Mouse (Mus musculus): ENCODE data around the gene Rps5.
"Not testable (repeated sequence)": the region's sequence is repeated elsewhere in the genome, so short reads cannot be mapped to it uniquely, and the experiment has no call there.

Rps5 gene

DNA sequence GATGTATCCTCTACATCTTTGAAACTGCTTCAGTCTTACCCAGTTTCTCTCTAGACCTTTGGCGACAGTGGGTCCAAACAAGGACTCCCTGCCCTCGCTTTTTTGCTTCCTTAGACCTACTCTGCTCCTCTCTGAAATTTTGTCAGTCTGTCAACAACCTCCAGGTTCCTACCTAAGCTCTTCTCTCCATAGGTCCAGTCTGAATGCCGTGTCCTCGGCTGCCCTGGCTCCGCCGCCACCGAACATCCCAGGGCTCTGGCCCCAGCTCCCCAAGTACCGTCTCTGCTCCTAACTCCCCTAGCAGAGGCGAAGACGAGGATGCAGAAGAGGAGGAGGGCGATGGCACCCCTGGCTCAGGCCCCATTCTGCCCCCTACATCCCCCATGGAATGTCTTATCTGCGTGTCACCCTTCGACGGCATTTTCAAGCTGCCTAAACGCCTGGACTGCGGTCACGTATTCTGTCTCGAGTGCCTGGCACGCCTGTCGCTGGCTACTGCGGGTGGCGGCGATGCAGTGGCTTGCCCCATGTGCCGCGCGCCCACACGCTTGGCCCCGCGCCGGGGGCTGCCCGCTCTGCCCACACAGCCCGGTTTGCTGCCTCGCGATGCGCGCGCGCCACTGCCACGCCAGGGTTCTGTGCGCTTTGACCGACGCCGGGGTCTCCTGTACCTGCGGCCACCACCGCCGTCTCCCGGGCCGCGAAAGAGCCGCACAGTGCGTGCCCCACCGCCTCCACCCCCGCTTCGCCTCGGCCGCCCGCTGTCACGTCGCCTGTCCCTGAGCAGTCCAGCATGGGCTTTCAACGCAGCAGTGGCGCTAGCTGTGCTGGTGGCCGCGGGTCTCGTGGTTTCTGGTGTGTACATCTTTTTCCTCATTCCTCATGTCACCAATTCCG lies 5.9 kb downstream of the Rps5 start:
- DNase-seq (ENCODE audit: low spot score): peak; percentile 64

- no peak for DNase-seq (ENCODE audit: low spot score)
These were observed 11.6 kb downstream of the Rps5 start for GRCm38 (mm10) chr7:12933615-12934140.

DNA sequence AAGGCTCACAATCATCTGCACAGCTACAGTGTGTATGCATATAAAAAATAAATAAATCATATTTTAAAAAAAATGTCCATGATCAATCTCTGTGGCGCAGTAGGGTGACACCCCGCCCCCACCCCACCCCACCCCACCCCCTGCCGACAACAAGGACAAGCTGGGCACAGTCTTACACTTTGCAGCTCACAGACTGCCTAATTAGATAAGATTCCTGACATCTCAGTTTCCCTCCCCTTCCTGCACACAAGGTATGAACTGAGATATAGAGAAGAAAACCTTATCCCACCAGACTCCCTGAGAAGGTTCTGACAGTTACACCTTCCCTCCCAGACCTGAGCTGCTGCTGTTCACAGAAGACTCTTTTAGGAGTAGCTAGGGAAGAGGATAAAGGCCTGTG lies 12.7 kb downstream of the Rps5 start:
- DNase-seq (ENCODE audit: low spot score): no peak

DNA sequence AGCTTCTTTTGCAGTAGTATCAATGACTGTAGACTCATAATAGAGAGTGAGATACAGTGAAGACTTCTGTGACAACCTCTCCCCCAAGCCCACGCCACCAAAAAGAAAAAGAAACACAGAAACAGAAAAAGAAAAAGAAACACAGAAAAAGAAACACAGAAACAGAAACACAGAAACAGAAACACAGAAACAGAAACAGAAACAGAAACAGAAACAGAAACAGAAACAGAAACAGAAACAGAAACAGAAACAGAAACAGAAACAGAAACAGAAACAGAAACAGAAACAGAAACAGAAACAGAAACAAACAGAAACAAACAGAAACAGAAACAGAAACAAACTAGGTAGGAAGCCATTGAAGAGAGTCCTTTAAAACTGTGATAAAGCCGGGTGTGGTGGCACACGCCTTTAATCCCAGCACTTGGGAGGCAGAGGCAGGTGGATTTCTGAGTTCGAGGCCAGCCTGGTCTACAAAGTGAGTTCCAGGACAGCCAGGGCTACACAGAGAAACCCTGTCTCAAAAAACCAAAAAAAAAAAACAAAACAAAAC lies 15.2 kb downstream of the Rps5 start:
- not testable (repeated sequence) for DNase-seq (ENCODE audit: low spot score)

- no peak for DNase-seq (ENCODE audit: low spot score)
These were observed 18.5 kb downstream of the Rps5 start for GRCm38 (mm10) chr7:12940599-12940998.

GRCm38 (mm10) chr7:12943488-12943887 lies 21.4 kb downstream of the Rps5 start:
- no peak for DNase-seq (ENCODE audit: low spot score)

- DNase-seq (ENCODE audit: low spot score): peak; percentile 90
These were observed 27.2 kb downstream of the Rps5 start for GRCm38 (mm10) chr7:12949032-12949871.

- no peak for DNase-seq (ENCODE audit: low spot score)
These were observed 27.8 kb downstream of the Rps5 start for GRCm38 (mm10) chr7:12949872-12950229.

DNA sequence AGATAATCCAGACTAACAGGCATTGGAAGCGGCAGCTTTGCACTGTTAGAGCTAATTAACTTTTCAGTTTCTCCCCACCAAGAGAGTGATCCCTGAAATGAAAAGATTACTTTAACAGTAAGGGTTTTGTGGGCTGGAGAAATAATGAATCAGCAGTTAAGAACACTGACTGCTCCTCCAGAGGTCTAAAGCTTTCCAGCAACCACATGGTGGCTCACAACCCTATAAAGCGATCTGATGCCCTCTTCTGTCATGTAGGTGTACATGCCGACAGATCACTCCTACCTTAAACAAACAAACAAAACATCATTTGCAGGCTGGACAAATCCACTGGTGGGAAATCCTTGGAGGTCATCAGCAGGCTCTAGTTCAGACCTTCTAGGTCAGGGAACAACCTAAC lies 32.8 kb downstream of the Rps5 start:
- DNase-seq (ENCODE audit: low spot score): no peak

GRCm38 (mm10) chr7:12957511-12957910 lies 35.4 kb downstream of the Rps5 start:
- no peak for DNase-seq (ENCODE audit: low spot score)

DNA sequence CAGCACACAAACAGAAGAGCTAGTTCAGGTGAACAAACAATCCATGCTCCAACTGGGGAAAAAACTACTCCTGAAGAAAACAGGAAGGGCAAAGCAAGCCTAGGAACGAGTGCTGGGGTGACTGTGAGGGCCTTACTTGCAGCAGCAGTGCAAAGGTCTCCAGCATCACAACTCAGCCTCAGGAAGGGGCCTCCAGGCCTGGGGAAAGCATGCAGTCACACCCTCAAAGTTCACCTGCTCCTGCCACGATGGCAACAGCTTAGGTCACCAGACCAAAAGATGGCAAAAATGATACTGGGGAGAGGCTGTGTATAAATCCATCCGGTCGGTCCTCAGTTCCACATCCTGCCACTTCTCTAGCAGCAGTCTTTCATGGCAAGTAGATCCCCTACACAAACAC lies 36.9 kb downstream of the Rps5 start:
- no peak for DNase-seq (ENCODE audit: low spot score)

DNA sequence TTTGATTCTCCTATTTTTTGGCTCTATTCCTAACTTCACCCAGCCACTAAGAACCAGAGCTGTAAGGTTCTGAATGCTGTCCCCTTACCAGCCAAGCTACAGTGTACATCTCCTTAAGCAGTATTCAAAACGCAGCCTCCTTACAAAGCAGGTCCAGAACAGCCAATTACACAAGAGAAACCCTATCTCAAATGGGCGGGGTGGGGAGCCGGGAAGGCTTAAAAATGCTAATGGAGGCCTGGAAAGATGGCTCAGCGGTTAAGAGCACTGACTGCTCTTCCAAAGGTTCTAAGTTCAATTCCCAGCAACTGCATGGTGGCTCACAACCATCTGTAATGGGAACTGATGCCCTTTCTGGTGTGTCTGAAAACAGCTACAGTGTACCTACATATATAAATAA lies 37.6 kb downstream of the Rps5 start:
- no peak for DNase-seq (ENCODE audit: low spot score)

DNA sequence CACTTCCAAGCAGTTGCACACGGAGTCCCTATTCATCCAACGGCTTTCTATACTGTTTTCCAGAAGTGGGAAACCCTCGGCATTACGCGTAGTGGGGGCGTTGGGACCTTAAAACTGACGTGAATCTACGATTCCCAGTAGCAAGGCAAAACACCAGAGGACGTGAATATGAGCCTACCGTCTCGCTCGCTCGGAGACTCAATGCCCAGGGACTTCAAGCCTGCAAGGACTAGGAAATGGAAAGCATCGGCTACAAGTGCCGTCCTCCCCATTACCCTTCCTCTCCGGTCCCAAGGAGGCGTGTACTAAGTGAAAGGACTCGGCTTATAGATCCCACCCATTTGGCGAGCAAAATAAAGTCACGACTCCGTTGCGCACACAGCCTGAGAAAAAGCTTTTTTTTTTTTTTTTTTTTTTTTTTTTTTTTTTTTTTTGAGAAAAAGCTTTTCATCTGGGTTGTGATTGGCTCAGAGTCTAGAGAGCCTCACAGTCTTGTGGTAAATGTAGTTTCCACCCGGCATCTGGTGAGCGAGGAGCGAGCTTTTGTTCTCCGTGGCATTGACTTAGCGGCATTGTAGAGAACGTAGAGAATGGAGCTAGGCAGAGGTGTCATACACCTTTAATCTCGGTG lies 39.5 kb downstream of the Rps5 start:
- peak; percentile 50 for DNase-seq (ENCODE audit: low spot score)

DNA sequence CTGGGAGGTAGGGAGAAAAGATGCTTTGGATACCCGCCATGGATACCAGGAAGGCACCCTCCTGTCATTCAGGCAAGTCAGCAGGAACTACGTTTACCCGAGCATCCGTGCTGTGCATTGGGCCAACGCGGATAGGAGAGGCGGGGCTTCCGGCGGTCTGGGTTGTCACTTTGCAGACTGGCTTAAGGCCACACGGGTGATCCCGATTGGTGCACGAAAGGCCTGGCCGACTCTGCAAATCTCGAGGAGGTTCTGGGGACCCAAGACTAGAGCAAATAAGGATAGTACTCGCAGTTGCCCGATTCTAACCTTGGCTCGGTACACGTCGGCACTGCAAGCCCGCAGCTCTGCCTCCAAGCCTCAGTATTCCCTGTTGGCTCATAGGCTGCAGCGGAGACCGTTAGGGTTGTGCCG lies 43.6 kb downstream of the Rps5 start, which contains the start of gene Zfp324:
Zfp324 (plus strand) TSS at position 161 of the 414 bp plus-strand sequence.
- DNase-seq (ENCODE audit: low spot score): peak; percentile 90

DNA sequence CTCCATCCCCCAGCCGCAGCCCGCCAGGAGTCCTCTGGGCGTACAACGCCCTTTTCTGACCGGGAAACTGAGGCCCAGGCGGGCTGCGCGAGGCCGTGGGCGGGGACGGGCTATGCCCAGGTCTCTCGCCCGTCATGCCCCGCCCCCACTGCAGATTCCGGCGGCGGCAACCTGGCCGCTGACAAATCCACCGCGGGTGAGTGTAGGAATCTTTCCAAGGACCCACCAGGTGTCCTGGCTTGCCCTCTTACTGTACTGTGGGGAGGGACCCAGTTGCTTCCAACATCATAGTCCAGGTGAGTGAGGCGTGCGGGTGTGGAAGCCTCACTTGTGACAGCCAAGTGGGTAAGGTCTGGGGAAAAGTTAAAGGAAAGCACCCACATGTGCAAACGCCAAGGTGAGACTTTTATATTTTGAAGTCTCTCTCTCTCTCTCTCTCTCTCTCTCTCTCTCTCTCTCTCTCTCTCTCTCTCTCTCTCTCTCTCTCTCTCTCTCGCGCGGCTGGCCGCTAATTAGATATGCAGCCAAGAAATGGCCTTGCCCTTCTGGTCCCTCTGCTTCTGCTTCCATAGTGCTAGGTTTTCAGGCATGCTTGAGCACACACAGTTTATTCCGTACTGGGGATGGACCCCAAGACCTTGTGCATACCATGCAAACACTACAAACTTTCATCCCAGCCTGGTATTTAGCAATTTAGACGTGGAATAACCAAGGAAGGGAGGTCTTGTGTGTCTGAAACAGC lies 44.2 kb downstream of the Rps5 start:
- peak; percentile 82 for DNase-seq (ENCODE audit: low spot score)

DNA sequence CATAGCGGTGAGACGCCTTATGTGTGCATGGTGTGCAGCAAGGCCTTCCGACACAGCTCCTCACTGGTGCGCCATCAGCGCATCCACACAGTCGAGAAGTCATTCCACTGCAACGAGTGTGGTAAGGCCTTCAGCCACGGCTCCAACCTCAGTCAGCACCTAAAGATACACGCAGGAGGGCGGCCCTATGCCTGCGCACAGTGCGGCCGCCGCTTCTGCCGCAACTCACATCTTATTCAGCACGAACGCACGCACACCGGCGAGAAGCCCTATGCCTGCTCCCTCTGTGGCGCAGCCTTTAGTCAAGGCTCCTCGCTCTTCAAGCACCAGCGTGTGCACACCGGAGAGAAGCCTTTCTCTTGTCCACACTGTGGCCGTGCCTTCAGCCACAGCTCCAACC lies 48.8 kb downstream of the Rps5 start:
- no peak for DNase-seq (ENCODE audit: low spot score)
